Comparison of ENCODE assay signal across 8 mouse cellular contexts in the genomic region with DNA sequence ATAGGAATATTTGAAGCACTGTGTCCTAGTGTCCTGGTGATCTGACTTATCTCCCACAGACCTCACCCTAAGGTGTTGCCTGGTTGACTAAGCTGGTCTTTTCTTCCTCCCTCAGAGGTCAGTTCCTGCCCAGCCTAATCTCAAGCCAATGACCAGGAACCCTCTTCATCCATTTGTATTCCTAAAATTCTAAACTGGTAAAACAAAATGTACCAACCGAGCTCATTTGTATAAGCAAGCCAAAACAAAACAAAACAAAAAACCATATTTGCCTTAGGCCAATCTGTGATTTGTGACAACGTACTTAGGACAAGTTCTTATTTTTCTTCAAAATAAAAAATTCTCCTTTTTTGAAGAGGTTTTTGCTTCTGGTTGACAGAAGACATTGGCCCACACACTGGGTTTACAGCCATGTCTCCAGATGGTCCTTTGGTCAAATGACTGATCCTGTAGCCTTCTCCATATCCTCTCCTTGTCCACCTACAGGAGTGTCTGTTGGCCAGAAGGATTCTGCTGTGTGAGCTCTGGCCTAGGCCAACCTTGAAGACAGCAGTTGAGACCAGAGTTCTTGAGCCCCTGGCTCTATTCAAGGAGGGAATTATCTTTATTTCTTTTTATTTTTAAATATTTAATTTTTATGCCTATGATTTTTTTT. TPM values are rescaled to one million over a fixed set of nuclear protein-coding genes. Genes with fewer than 3 reads are reported as not detected.
DNase-seq lines count a peak whose midpoint lies in the region; ATAC-seq and TF ChIP-seq lines count a peak whose summit lies in the region.

No protein-coding gene starts in this region.

- H3K9me3 ChIP-seq in ES-Bruce4 (replicated peaks; ENCODE audit: control insufficient read depth, insufficient read depth, low read length, poor library complexity, severe bottlenecking): no peaks in the 10 kb centered on the region
- no peaks in the 10 kb centered on the region for H3K9me3 ChIP-seq in forebrain, embryonic 12.5 days
- H3K9me3 ChIP-seq in liver, embryonic 14.5 days (ENCODE audit: control insufficient read depth, low read length): no peaks in the 10 kb centered on the region

- no peak overlapping the region for H3K9ac ChIP-seq in heart, adult 2 months (ENCODE audit: low read depth, low read length)
- H3K9ac ChIP-seq in ES-Bruce4 (ENCODE audit: low read depth, poor library complexity, severe bottlenecking): 0 out of 2 replicates have a peak overlapping the region, but pooled peaks have one; percentile 72
- H3K9ac ChIP-seq in forebrain, embryonic 12.5 days: no peak overlapping the region
- H3K9ac ChIP-seq in liver, embryonic 14.5 days (replicated peaks): peak overlapping the region; percentile 96

- 70% methylated on average over 2 of the region's 2 CpGs for WGBS in heart, adult 2 months
- WGBS in forebrain, embryonic 12.5 days: 81% methylated on average over 2 of the region's 2 CpGs
- WGBS in liver, embryonic 14.5 days (ENCODE audit: insufficient replicate concordance): 65% methylated on average over 2 of the region's 2 CpGs

- H3K4me2 ChIP-seq in forebrain, embryonic 12.5 days: peak overlapping the region; percentile 64
- peak overlapping the region; percentile 84 for H3K4me2 ChIP-seq in liver, embryonic 14.5 days (ENCODE audit: low read depth)

- no peak for TF ChIP-seq EP300 in heart, adult 2 months (IDR thresholded peaks at IDR 0.05; ENCODE audit: insufficient read depth, low read depth, low read length)
- TF ChIP-seq EP300 in ES-Bruce4 (IDR thresholded peaks at IDR 0.05; ENCODE audit: insufficient read depth, low read depth, low read length): no peak
- no peak for TF ChIP-seq EP300 in liver, embryonic 14.5 days (IDR thresholded peaks at IDR 0.05; ENCODE audit: low read depth)

- H3K79me2 ChIP-seq in heart, adult 2 months (replicated peaks; ENCODE audit: control insufficient read depth, insufficient read depth, low read length): peaks cover 7% of the 10 kb centered on the region

- no peak for DNase-seq in heart, adult 2 months
- DNase-seq in heart, postnatal 10 days: no peak
- no peak for DNase-seq in liver, embryonic 14.5 days (ENCODE audit: low read depth in 3 of 3, low spot score in 3 of 3)
- DNase-seq in thymus, adult 18-20 months: no peak
- DNase-seq in layer of hippocampus, postnatal 10 days (ENCODE audit: low spot score in 2 of 2): no peak
- DNase-seq in right cerebral cortex, adult 18-20 months: no peak

- 0 out of 2 replicates have a peak, but pooled peaks have one; percentile 21 for ATAC-seq in forebrain, embryonic 12.5 days (ENCODE audit: low FRiP score)
- peak; percentile 52; the same call in 1 of the 2 replicates for ATAC-seq in liver, embryonic 14.5 days (ENCODE audit: insufficient read depth)

- no peaks in the 10 kb centered on the region for H3K27me3 ChIP-seq in heart, adult 2 months (ENCODE audit: control insufficient read depth, insufficient read depth, low read length)
- H3K27me3 ChIP-seq in ES-Bruce4 (ENCODE audit: control insufficient read depth, insufficient read depth, low read length, poor library complexity, severe bottlenecking): no peaks in the 10 kb centered on the region
- H3K27me3 ChIP-seq in forebrain, embryonic 12.5 days: peaks cover 6% of the 10 kb centered on the region; the same call in 1 of the 2 replicates
- H3K27me3 ChIP-seq in liver, embryonic 14.5 days (ENCODE audit: control insufficient read depth, insufficient read depth, low read length): no peaks in the 10 kb centered on the region

- H3K27ac ChIP-seq in heart, adult 2 months: peak overlapping the region; percentile 100
- H3K27ac ChIP-seq in ES-Bruce4 (ENCODE audit: insufficient read depth, low read length): peak overlapping the region; percentile 60; the same call in 1 of the 2 replicates
- peak overlapping the region; percentile 92; the same call in 1 of the 2 replicates for H3K27ac ChIP-seq in forebrain, embryonic 12.5 days
- peak overlapping the region; percentile 79 for H3K27ac ChIP-seq in liver, embryonic 14.5 days

- H3K36me3 ChIP-seq in heart, adult 2 months (ENCODE audit: control insufficient read depth, insufficient read depth, low read length): peaks cover 21% of the 10 kb centered on the region
- H3K36me3 ChIP-seq in ES-Bruce4 (ENCODE audit: control insufficient read depth, insufficient read depth, low read length, poor library complexity, severe bottlenecking): no peaks in the 10 kb centered on the region
- no peaks in the 10 kb centered on the region for H3K36me3 ChIP-seq in forebrain, embryonic 12.5 days (replicated peaks)
- H3K36me3 ChIP-seq in liver, embryonic 14.5 days (replicated peaks; ENCODE audit: control insufficient read depth, insufficient read depth, low read depth): peaks cover 9% of the 10 kb centered on the region

- TF ChIP-seq POLR2A in heart, adult 2 months (IDR thresholded peaks at IDR 0.05; ENCODE audit: insufficient read depth, low read depth, low read length): no peak
- no peak for TF ChIP-seq POLR2A in ES-Bruce4 (IDR thresholded peaks at IDR 0.05; ENCODE audit: insufficient read depth, low read length)

- TF ChIP-seq CTCF in heart, adult 2 months (IDR thresholded peaks at IDR 0.05): no peak
- TF ChIP-seq CTCF in ES-Bruce4 (IDR thresholded peaks at IDR 0.05; ENCODE audit: low read depth, low read length): no peak
- TF ChIP-seq CTCF in liver, embryonic 14.5 days (IDR thresholded peaks at IDR 0.05; ENCODE audit: low read depth): no peak

- H3K4me3 ChIP-seq in heart, adult 2 months: peak overlapping the region; percentile 98; the same call in 1 of the 2 replicates
- no peak overlapping the region for H3K4me3 ChIP-seq in ES-Bruce4 (ENCODE audit: low read depth, low read length)
- H3K4me3 ChIP-seq in forebrain, embryonic 12.5 days (replicated peaks): no peak overlapping the region
- H3K4me3 ChIP-seq in liver, embryonic 14.5 days (ENCODE audit: insufficient read depth in 1 of 2, low read depth in 2 of 2, low read length in 2 of 2): peak overlapping the region in 1 of 2 experiments; percentile 95; a peak in 2 of 4 replicates

- intact Hi-C loops in heart, adult 2 months (cut with DNase I): loop anchor here (1.0 to 2.0 kb wide), 4 partner anchors 60 to 123 kb away; no protein-coding TSS in a partner anchor
- intact Hi-C loops in heart, postnatal 10 days (cut with DNase I): loop anchor here (1.0 kb wide), 1 partner anchor 88 kb away; no protein-coding TSS in a partner anchor

- peaks cover 17% of the 10 kb centered on the region for H3K4me1 ChIP-seq in heart, adult 2 months (ENCODE audit: control insufficient read depth, insufficient read depth, low read length)
- no peaks in the 10 kb centered on the region for H3K4me1 ChIP-seq in ES-Bruce4 (ENCODE audit: control insufficient read depth, insufficient read depth, low read length)
- peaks cover 44% of the 10 kb centered on the region for H3K4me1 ChIP-seq in forebrain, embryonic 12.5 days
- peaks cover 40 to 57% of the 10 kb centered on the region in 2 experiments for H3K4me1 ChIP-seq in liver, embryonic 14.5 days (replicated peaks; ENCODE audit: control insufficient read depth in 2 of 2, insufficient read depth in 2 of 2, low read length in 1 of 2)

RNA-seq across cellular contexts. Expression of gene Itm2b, which starts 0.8 kb away (rescaled TPM):
- 100 to 1,000 TPM; 724 to 814 TPM for total RNA-seq in heart, adult 2 months (2021)
- polyA plus RNA-seq in heart, adult 2 months (2012; rRNA removed): 771 and 1,125 TPM in 2 replicates
- total RNA-seq in heart, postnatal 10 days (2021): 100 to 1,000 TPM; 625 to 643 TPM
- 136 and 150 TPM in 2 replicates for polyA plus RNA-seq in ES-Bruce4 (2011; ENCODE audit: insufficient read depth, insufficient read length, low read depth, missing spikeins)
- polyA plus RNA-seq in forebrain, embryonic 12.5 days (2016; fragmentation: Nextera tagmentation; extraction: Ambion mirVana): 334 and 364 TPM in 2 replicates
- 203 and 206 TPM in 2 replicates for polyA plus RNA-seq in liver, embryonic 14.5 days (2012; rRNA removed)
- 396 and 431 TPM in 2 replicates for polyA plus RNA-seq in liver, embryonic 14.5 days (2014; fragmentation: Nextera tagmentation; extraction: Ambion mirVana)
- 100 to 1,000 TPM; 792 to 848 TPM for total RNA-seq in layer of hippocampus, postnatal 10 days (2021)

Comparison
In these comparisons a context has a peak if more than half of its experiments do, and no peak if none do; other contexts are left out.
1. H3K9ac ChIP-seq: peak in ES-Bruce4 (single experiment) and liver, embryonic 14.5 days (single experiment); none in heart, adult 2 months (single experiment) and forebrain, embryonic 12.5 days (single experiment).
2. Peak in every context shown above with its lines, with median percentiles within 50 percentile points of each other: H3K27ac ChIP-seq.